Comparison of ENCODE assay signal across 9 mouse cellular contexts in genomic region chr16:8936446-8936845, GRCm38 (mm10).
"Had no signal": no experiment of that assay in that cellular context is flagged by ENCODE, and none has a peak within 500 bp of the region (broad histone marks: within the 10 kb centered on the region; RNA-seq: fewer than 3 reads in every experiment).

No protein-coding gene starts in this region.

- DNase-seq: lung, adult 2 months; lung, postnatal 14 days; lung, postnatal 36 days; right cerebral cortex, postnatal 14 days; right cerebral cortex, postnatal 4 days; spleen, adult 18-20 months; thymus, adult 18-20 months; thymus, postnatal 14 days; thymus, postnatal 36 days had no signal
